Mouse (Mus musculus): ENCODE data around the gene Shh. TPM values are rescaled to one million over a fixed set of nuclear protein-coding genes. Genes with fewer than 3 reads are reported as not detected.
A peak's percentile ranks its signal among the peaks of the same experiment; 100 is the strongest.

The Shh gene
- total RNA-seq, 2 experiments from 2014 or later: not detected

DNA sequence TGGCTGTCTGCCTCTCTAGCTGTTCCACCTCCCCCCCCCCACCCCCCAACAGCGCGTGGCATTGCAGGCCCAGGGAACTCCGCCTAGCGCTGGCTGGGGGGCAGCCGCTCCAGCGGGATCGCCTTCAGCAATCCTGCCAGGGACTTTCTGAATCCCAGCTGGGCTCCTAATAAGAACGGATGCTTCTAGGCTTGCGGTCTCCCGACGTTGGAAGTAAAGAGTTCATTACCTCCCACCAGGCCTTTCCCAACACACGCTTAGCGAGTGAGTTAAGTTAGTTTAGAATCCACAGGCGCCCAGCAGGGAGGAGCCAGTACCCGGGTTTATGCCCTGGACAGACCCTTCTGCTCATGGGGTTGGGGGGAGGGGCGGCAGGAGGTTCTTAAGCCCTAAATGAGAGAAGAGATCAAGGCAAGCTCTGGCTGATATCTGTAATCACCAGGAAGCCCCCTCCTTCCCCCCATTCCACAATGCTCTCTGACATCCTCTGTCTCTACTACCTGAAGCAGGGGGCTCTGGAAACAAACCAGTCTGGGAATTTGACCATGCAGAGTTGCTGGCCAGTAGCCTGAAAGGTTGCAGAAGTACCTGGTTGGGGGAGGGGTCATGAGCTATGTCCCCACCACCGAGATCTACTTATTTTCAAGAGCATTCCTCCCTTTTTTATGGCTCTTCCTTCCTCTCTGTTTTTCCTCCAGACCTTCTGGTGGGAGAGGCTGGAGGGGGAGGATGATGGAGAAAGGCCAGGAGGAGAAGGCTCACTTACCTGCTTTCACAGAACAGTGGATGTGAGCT, 6.3 kb downstream of the Shh start:
- ATAC-seq (replicated peaks; ENCODE audit: low FRiP score, poor library complexity, severe bottlenecking): no peak

DNA sequence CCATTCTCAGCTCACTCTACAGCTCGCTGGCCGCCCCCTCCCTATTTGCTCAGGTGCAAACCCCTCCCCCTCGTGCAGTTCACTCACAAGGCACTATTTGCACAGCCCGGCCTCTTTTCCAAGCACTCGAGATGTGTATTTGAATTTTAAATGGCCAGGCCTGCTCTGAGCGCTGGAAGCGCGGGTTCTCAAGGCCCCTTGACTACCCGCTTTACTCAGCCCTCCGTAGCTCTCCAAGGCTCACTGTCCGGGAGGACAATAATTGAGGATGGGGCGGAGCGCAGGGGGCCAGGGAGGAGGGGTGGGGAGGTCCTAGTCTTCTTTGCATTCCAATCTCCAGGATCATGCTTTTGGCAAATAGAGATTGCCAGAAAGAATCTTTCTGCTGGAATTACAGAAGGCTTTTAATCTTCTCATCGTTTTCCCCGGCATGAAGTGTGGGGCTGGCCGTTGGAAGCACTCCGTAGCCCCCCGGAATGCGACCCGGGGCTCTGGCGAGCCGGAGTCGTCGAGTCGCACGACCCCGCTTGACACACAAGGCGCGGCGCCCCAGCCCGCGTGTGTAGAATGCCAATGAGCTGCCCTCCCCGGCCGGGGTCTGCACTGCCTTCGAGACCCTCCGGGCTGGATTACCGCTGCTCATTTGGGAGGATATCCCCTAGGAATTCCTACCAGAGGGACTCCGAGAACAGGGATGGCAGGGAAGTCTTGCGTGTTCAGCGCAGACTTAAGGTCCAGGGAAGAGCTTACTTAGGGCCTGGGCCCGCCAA, 7.4 kb downstream of the Shh start:
- ATAC-seq (replicated peaks; ENCODE audit: low FRiP score, poor library complexity, severe bottlenecking): no peak

DNA sequence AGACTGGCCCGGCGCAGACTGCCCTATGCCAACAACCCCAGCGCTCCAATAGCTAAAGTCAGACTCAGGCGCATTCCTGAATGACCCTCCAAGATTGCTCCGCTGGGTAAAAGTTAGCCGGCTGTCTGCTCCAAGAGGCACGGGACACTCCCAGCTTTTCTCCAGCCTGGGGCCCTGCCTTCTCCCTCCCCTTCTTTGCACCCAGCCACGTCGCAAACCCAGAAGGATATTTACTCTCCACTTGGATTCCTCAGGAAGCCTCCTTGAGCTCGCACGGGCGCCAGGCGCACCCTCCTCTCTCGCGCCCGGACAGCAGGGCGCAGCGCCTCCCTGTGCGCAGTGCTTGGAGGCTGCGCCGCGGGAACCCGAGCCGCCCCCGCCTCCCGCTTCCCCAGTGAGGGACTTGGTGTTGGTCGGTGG, 8.2 kb downstream of the Shh start:
- ATAC-seq (replicated peaks; ENCODE audit: low FRiP score, poor library complexity, severe bottlenecking): no peak

DNA sequence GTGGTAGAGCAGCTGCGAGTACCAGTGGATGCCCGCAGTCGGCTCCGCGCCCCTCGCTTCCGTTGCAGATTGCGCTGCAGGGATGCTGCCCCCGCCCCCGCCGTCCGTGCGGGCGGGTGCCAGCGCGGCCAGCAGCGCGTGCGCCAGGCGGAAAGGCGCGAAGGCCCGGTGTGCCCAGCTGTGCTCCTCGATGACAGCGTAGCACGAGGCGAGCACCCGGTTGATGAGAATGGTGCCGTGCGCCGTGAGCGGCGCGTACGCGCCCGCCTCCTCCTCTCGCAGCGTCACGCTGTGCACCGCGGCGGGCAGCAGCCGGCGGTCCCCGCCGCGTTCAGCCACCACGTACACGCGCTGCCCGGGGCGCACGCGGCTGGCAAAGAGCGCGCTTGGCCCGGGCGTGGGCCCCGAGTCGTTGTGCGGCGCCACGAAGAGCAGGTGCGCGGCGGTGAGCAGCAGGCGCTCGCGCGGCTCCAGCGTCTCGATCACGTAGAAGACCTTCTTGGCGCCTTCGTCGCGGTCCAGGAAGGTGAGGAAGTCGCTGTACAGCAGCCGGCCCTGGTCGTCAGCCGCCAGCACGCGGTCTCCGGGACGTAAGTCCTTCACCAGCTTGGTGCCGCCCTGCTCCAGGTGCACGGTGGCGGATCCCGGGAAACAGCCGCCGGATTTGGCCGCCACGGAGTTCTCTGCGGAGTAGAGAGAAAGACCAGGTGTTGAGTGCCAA, 9.0 kb downstream of the Shh start:
- no peak for ATAC-seq (replicated peaks; ENCODE audit: low FRiP score, poor library complexity, severe bottlenecking)

DNA sequence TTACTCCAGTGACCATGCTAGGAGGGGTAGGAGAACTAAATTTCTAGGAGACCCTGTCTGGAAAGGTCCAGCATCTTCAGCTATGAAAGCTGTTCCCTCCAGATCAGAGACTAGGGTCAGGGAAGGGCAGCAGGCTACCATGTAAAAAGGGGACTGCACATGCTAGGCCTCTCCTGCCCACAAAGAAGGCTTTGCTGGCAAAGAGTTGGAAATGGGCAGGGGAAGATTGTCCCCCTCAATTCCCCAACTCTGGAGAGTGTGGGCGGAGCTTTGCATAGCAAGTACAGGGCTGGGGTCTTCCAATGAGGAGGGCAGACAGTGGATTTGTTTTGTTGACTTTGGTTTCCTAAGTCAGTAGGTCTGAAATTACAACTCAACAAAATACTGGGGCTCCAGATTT, 10.7 kb downstream of the Shh start:
- ATAC-seq (replicated peaks; ENCODE audit: low FRiP score, poor library complexity, severe bottlenecking): no peak

DNA sequence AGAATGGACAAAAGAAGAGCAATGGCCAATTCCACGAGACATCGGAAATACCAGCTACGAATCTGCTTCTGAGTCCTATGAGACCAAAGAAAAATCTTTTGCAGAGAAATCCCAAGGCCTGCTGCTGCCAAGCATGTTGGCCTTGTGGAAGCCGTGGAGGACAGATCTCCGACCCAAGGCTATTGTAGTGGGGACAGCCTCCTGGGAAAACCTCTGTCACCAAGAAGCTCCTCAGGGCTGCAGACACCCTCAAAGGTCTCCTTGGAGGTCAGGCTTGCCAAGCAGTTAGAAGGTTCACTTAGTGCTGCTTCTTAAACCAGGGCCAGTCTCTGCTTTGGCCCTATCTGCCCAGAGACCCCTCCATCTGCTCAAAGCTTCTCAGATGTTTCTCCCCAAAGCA, 11.3 kb downstream of the Shh start:
- ATAC-seq (replicated peaks; ENCODE audit: low FRiP score, poor library complexity, severe bottlenecking): no peak

DNA sequence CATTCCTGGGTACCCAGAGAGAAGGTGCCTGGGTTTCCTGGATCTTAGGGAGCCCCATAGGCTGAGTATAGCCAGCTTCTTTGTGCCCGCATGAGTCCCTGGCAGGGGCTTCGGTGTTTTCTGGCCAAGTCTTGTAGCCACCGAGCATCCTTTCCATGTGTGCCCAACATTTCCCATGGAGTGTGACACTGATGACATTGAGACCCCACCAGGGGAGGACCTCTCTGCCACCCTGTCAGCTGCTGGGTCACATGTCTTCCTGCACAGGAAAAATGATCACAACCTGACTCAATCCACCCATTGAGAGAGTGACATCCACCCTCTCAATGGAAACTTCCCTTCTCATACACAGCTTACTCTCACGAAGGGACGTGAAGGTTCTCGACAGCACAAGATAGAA, 12.5 kb downstream of the Shh start:
- no peak for ATAC-seq (replicated peaks; ENCODE audit: low FRiP score, poor library complexity, severe bottlenecking)

DNA sequence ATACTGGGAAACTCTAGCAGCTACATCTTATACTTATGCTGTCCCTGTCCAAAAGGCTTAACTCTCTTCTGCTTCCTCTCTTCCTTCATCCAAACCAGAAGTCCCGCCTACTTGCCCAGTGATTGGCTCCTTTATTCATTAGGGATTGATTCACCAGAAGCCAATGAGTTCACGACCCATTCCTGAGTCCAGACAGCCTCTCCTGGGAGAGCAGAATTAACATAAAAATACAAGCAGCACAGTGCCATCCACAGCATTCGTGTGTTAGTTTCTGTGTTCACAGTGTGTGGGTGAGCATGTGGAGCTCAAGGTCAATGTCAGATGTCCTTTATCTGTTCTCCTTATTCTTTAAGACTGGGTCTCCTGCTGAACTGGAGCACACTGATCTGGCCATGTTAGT, 13.5 kb downstream of the Shh start:
- ATAC-seq (replicated peaks; ENCODE audit: low FRiP score, poor library complexity, severe bottlenecking): no peak

DNA sequence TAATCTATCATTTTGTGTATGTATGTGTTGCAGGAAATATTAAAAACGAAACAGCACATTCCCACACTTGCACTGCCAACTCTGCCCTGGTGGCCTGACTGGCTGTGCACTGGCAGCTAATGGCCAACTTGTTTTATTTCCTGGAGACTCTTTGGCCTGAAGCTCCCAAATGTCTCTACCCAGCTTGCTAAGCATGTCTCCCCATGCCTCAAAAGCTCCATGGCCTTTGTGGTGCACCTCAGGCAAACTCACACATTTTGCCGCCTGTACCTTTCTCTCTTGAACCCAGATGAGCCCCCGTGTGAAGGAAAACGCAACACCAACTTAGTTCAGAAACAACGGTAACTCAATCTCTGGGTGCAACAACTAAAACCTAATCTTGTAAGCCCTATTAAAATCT, 14.0 kb downstream of the Shh start:
- ATAC-seq (replicated peaks; ENCODE audit: low FRiP score, poor library complexity, severe bottlenecking): no peak

DNA sequence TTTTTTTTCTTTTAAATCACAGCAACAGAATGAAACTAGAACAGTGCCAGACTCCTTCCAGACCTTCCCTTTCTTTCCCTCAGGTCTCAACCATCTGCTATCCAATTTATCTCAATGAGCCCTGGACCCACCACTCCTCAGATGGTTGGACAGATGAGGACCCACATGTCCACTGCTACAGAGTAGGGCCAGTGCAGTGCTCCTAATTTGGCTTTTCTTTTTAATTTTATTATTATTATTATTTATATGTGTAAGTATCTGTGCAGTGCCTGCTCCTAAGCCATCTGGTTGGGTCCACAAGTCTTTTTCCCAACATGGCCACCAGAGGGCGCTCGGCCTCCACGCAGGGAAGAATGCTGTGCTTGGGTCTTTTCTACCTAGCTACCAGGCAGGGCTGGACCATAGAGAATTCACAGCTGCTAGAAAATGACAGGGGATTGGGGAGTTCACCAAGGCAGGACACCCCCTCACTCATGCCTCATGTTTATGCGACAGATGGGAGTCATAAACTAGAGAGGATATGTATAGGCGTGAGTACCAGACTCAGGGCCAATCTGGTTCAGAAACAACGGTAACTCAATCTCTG, 15.9 kb downstream of the Shh start:
- ATAC-seq (replicated peaks; ENCODE audit: low FRiP score, poor library complexity, severe bottlenecking): peak; percentile 73; the same call in 1 of the 2 replicates

DNA sequence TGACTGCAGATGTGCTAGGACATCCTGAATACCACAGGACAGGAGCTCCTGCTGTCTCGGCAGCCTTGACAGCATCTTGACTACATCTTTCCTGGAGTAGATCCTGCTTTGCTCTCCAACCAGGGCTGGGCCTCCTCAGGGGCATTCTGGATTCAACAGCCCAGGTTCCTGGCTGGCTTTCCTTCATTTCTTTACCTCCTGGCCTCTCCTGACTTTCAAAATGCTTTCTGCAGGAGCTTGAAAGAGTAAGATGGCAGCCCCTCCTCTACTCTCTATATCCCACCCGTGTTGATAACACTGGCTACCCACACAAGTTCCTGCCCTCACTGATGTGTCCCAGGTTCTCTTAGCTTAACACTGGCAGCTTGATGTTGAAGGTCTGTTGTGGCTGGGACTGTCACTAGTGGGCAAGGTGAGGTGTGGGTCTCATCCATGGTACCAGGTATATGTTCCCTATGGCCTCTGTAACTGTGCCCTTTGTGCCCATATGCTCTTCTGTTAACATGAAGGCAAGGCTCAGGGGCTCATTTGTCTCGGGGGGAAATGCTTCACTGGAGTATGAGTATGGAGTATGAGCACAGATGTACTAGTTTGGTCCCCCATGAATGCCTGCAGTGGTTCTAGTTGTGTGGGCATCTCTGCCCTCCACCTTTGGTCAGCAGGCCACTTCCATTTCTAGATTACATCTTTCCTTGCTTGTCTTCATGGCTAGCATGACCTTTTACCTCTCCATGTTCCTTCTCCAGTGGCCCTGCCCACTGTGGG, 16.7 kb downstream of the Shh start:
- ATAC-seq (replicated peaks; ENCODE audit: low FRiP score, poor library complexity, severe bottlenecking): no peak

DNA sequence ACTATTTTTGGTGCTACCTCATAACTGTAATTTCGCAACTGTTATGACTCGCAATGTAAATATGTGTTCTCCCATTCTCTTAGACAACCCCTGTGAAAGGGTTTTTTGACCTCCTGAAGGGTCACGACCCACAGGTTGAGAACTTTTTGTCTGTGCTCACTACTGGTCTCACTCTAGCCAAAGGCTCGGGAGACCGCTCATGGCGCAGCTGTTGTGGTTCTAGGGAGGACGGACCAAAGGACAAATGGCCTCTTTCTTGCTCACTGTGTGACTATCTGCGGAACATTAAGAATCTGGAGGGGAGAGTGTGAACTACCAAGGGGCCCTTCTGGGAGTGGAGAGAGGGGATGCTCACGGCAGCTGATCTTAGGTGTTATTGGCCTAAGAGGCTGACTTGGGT, 41.1 kb downstream of the Shh start:
- no peak for ATAC-seq (replicated peaks; ENCODE audit: low FRiP score, poor library complexity, severe bottlenecking)

DNA sequence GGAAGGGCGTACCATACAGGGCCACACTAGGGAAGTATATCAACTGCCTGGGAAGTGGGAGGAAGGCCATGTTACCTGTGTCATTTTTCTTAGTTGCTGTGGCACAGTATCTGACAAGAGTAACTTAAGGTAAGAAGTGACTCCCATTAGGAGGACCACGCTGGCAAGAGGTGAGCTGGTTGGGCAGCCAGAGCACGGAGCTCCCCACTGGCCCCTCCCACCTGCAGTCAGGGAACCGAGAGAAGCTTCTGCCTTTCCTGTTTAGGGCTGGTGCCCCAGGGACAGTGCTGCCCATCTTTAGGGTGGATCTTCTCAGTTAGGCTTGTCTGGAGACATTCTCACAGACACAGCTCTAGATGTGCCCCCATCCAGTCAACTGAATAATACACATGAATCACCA, 43.3 kb downstream of the Shh start:
- ATAC-seq (replicated peaks; ENCODE audit: low FRiP score, poor library complexity, severe bottlenecking): no peak

DNA sequence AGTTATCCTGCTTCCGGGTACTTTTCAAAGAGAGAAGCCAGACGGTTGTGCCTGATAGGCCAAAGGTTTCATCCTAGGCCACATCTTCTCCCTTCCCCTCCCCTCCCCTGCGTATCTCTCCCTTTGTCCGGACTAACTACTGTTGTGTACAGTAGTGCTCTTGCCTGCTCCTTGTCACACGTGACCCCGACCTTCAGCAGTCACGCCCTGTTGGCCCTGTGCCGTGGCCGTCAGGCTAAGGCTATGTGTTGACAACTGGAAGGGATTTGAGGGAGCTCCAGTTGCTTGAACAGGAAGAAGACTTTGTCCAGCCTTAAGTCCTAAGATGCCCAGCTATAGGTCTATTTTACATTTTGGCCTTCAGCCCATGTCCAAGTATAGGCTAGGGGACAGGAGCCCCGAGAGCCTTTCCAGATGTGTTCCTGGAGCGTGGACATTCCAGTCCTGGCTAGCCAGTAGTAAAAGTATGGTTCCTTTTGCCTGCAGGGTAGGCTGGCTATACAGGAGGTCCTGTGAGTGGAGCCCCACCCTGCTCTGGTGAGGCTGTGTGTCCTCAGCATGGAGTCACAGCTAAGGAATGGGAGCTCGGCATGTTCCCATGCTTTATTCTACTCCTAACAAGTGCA, 47.3 kb downstream of the Shh start:
- no peak for ATAC-seq (replicated peaks; ENCODE audit: low FRiP score, poor library complexity, severe bottlenecking)

DNA sequence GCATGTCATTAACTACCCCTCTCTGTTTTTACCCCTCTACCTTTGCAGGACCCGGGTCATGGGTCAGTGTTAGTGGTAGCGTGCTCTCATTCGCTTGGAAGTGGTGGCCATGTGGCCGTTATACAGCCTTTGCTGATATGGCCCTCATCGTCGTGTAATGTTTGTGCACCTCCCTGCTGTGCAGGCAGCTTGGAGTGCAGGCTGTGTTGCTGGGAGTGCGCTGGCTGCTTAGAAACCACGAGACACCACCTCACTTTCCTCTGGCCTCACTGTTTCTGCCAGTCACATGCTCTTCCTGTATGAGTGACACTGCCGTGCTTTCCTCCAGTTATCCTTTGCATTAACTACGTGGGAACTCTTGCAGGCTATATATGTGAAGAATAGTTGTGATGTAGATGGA, 48.3 kb downstream of the Shh start:
- ATAC-seq (replicated peaks; ENCODE audit: low FRiP score, poor library complexity, severe bottlenecking): no peak

DNA sequence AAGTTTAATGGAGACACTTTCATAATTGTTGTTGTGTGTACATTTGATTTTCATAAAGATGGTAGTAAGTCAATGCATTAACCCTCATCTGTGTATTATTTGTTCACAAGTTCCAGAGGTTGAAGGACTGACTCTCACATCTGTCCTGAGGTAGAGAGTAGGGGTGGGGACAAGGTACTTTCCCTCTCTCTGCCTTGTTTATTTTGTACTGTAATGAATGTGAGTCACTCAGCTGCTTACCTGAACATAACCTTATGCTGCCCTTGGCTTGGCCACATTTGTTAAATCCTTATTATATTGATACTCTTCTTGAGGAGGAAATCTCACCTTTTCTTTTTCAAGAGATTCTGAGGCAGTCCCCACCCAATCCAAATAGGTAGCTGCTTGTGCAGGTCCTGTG, 51.0 kb downstream of the Shh start:
- ATAC-seq (replicated peaks; ENCODE audit: low FRiP score, poor library complexity, severe bottlenecking): no peak

DNA sequence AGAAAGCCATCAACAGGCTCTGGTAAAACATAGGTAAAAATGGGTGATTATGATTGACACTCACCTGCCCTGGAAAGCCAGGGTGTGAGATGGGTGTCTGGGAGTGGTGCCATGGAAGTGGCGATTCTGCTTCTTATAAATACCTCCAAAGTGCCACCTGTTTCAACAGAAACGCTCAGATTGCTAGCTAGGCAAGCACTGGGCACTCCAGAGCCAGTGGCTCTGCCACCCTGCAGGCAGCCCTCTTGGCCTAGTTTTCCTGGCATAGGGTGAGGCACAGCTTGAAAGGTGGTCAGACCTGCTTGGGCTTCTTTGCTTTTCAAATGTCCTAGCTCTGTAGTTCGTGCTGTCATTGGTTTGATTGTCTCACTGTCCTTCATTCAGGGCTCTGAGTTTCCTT, 53.0 kb downstream of the Shh start:
- no peak for ATAC-seq (replicated peaks; ENCODE audit: low FRiP score, poor library complexity, severe bottlenecking)

DNA sequence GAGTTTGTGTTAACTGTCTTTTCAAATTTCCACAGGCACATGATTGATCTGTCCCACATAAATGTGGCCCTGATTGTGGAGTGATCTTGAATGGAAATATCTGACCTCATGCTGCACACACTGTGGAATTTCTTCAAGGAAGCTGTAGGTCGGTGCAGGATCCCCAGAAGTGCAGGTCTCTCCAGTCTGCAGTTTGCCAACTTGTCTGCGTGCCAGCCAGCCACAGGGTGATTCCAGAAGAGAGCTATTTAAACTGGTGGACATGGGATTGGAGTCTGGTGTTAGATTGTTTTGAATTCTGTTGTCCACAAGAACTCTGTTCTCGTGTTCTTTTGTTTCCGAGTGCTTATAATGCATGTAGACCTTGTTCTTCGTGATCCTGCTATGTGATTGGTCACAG, 53.5 kb downstream of the Shh start:
- no peak for ATAC-seq (replicated peaks; ENCODE audit: low FRiP score, poor library complexity, severe bottlenecking)

DNA sequence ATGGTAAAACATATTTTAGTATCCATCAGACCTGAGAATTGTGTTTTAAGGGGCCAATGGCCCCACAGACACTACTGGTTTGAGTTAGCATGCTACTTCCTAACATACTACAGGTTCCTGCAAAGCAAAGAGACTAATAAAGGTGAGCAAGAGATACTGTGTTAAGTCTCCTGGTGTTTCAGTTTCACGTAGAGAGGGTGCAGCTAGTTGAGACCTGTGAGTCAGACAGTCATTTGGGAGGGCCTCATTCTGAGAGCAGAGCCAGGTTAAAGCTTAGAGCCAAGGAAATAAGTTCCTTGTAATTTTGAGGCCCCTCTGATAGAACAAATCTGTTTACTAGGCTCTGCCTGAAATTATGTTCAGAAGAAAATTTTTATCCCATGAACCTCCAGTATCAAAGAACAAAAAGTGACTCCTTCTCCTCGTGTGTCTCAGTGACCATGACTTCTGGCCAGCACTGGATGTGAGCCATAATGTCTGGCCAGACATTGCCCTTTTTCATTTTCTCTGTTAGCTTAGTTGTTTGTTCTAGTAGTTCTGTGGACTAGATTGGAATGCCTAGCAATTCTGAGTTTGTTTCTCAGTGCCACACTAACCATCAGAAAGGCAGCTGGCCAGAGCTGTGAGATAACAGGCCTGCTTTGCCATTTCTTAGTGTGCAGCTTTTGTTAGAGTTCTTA, 54.9 kb downstream of the Shh start:
- no peak for ATAC-seq (replicated peaks; ENCODE audit: low FRiP score, poor library complexity, severe bottlenecking)
